Mouse (Mus musculus) gastrocnemius, postnatal 36 days (tissue): ENCODE data around the gene Vangl1. TPM values are rescaled to one million over a fixed set of nuclear protein-coding genes. Genes with fewer than 3 reads are reported as not detected.
A peak's percentile ranks its signal among the peaks of the same experiment; 100 is the strongest.
"Not testable (repeated sequence)": the region's sequence is repeated elsewhere in the genome, so short reads cannot be mapped to it uniquely, and the experiment has no call there.

Experiments
- DNase-seq, 2 experiments: peaks; one replicate each; pipeline ENCODE4 v3.0.0; 2022
- intact Hi-C: fragments of 180-260 bp; cut with DNase I; formaldehyde crosslinking; loops from one replicate; pipeline ENCODE4 v1.15.1; 2025
- long read RNA-seq, 2 experiments: library from polyadenylated mRNA; stranded (forward); transcript quantifications; one replicate each; pipeline ENCODE4 v2.0.0; 2021
- total RNA-seq, 2 experiments: library from RNA; stranded (reverse); gene quantifications; 2 replicates each; pipeline ENCODE4 v1.2.3; 2021

The Vangl1 gene
- 1 to 10 TPM; 2.2 to 3.9 TPM for total RNA-seq
- long read RNA-seq, experiment 1, partial matches to known transcripts = 0 of 3 reads
- long read RNA-seq, experiment 1, other reads (novel, unspliced or antisense) = 3 of 3 reads
- long read RNA-seq, experiment 2 = 0 reads

DNA sequence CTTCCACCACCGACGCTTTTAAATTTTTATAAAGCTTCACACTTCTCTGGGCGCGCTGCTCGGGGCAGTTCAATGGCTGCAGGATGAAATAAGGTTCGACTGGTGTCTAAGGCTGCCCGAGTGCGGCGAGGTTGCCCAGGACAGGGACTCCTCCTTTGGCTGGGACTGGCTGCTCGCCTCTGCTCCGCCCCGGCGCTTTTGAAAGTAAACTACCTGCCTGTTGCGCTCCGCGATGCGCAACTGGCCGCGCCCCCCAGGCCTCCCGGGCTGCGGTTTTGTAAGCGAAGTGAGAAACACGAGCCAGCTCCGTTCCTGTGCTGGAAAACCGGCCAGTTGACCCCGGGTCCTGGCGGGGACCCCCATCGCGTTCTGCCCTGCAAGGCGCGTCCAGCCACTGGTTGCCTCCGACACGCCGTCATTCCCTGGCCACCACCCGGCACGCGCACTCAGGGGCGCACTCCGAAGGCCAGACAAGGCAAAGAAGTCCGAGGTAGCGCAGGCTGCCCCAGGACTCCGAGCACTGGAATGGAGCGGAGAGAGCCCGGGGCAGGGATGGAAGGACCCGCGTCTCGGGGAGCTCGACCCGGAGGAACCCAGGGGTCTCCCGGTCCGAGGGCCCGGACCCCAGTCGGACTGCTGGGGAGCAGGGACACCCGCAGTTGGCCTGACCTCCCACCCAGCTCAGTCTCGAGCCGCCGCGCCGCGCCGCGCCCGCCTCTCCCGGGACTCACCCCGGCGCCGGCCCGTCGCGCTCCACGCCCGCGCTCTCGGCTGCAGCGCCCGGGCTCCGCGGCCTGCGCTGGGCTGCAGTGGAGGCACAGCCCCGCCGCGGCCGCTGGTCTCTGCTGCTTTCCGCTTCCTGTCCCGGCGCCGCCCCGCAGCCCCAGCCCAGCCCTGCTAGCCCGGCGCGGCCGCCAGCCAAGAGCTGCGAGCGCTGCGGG, at the start of gene Vangl1:
Vangl1 (minus strand) TSS at position 913 of the 941 bp plus-strand sequence.
- peak; percentile 60 to 68 for DNase-seq
- intact Hi-C loops = loop anchor here (5.0 kb wide), 1 partner anchor 37 kb away; no protein-coding TSS in a partner anchor

GRCm38 (mm10) chr3:102253554-102253953, 49.1 kb upstream of the Vangl1 start:
- no peak for DNase-seq
- intact Hi-C loops = loop anchor here (10.0 kb wide), 1 partner anchor 551 kb away; no protein-coding TSS in a partner anchor

DNA sequence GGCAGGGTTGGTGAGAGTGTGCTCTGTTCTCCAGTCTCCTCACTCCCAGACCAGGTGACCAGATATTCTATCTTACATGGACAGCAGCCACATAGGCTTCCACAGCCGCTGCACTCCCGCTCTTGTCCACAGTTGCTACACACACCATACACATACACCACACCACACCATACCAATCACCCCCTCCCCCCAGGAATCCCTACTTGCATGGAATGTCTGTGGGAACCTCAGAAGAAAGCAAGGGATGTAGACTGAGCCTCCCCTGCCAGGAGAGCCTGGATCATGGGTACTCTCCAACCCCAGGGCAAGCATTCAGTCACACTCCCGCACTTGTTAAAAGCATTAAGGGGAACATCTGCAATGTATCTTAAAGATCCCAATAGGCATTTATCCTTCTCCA, 48.4 kb upstream of the Vangl1 start:
- intact Hi-C loops = loop anchor here (10.0 kb wide), 1 partner anchor 552 kb away; no protein-coding TSS in a partner anchor
- no peak for DNase-seq

DNA sequence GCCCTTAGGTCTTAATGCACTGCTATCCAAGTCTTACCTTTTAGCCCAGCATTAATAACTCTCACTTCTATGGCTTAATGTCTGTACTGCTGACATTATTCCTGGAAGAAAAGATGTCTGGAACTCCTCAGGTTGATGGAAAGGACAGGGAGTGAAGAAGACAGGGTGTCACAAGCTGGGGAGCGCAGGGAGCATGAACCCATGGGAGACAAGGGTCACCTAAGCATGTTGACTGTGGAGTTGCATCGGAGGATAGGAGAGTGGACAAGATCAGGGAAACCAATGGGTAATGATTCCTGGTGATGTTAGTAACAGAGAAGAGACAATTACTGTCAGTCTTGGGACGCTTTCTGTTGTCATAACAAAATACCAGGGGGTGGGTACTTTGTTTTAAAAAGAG, 46.4 kb upstream of the Vangl1 start:
- intact Hi-C loops = loop anchor here (10.0 kb wide), 1 partner anchor 554 kb away; no protein-coding TSS in a partner anchor
- no peak for DNase-seq

DNA sequence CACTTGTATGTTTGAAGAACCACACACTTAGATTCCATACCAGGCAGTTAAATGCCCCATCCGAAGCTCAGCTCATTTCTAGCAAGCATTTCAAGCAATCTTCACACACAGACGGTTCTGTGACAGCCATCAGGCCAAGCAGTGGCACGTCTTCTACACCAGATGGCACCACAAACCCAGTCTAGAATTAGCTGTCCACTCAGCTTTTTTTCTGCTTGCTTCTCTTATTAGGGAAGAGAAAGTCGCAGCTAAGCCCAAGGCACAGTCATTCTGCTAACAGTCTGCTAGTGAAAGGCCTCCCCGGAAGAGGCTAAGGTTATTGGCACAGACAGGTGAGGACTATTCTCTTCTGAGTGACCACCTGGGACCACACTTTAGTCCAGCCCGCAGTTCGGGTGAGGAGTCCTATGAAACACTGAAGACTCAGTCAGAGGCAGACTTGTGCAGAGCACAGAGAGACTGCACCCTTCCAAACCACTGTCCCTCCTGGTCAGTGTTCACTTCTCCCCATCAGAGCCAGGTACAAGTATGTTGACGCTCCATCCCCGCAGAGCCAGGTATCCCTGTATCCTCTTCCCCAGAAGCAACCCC, 45.0 kb upstream of the Vangl1 start:
- DNase-seq = peak; percentile 36
- intact Hi-C loops = loop anchor here (2.0 kb wide), 1 partner anchor 441 kb away; no protein-coding TSS in a partner anchor

- no peak for DNase-seq
- intact Hi-C loops = no loop called here
Observed at GRCm38 (mm10) chr3:102244601-102245000, 40.1 kb upstream of the Vangl1 start.

GRCm38 (mm10) chr3:102242854-102243253, 38.4 kb upstream of the Vangl1 start:
- DNase-seq = peak in 1 of 2 experiments; percentile 21
- intact Hi-C loops = loop anchor here (2.0 kb wide), 1 partner anchor 160 kb away; no protein-coding TSS in a partner anchor

GRCm38 (mm10) chr3:102231418-102232134, 27.1 kb upstream of the Vangl1 start:
- intact Hi-C loops = no loop called here
- DNase-seq = no peak

GRCm38 (mm10) chr3:102222756-102223155, 18.3 kb upstream of the Vangl1 start:
- intact Hi-C loops = no loop called here

DNA sequence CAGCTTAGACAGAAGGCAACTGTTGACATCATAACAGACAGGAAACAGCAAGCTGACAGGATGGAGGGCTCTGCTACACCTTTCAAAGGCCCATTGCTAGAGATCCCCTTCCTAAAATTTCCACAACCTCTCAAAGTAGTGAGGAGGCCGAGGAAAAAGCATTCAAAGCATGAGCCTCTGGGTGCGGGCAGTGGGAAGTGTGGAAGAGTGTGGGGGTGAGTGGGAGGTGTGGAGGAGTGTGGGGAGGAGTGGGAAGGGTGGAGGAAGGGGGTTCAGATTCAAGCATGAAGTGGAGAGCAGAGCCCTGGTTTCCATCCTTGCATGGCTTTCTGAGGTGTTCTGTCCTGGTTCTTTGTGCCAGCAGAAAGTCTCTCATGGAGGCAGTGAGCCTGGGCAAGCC, 13.8 kb upstream of the Vangl1 start:
- intact Hi-C loops = no loop called here
- DNase-seq = no peak

More at GRCm38 (mm10) chr3:102222756-102223155, 18.3 kb upstream of the Vangl1 start:
- no peak for DNase-seq

GRCm38 (mm10) chr3:102214736-102215135, 10.2 kb upstream of the Vangl1 start:
- intact Hi-C loops = no loop called here

DNA sequence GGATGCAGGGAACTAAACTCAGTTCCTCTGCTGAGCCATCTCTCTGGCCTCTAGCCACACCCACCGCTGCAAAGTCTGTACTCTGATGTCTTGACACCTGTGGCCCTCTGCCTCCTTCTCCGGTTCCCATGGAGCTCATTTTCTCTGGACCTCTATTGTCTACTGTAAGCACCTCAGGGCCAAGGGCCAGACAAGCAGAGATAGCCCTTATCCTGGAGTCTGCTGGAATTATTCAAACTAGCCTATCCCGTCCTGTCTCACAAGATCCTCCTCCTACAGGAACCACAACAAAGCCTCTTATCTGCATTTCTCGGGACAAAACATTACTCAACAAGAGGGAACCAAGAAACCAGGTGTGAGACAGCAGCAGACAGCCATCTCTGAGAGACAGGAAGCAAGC, 9.8 kb upstream of the Vangl1 start:
- intact Hi-C loops = no loop called here
- DNase-seq = no peak

More at GRCm38 (mm10) chr3:102214736-102215135, 10.2 kb upstream of the Vangl1 start:
- DNase-seq = no peak

- intact Hi-C loops = no loop called here
Observed at GRCm38 (mm10) chr3:102212896-102213295, 8.4 kb upstream of the Vangl1 start.

DNA sequence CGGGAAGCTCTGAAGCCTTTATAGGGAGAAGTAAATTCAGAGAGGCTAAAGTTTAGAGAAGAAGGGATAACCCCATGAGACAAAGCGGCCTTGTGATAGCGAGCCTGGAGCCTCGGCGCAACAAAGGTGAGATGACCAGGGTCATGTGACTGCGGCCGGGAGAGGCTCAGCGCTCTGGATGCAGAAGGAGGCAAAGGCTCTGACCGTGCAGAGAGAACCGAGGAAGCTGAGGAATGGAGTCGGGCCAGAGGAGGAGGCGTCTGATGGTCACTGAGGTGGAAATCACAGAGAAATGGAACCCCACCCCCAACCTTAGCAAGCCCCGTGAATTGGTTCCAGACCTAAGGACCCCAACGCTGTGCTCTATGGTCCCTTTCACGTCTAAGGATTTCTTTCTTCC, 7.8 kb upstream of the Vangl1 start:
- intact Hi-C loops = no loop called here
- no peak for DNase-seq

More at GRCm38 (mm10) chr3:102212896-102213295, 8.4 kb upstream of the Vangl1 start:
- no peak for DNase-seq

GRCm38 (mm10) chr3:102211340-102211739, 6.8 kb upstream of the Vangl1 start:
- DNase-seq = no peak
- intact Hi-C loops = no loop called here

DNA sequence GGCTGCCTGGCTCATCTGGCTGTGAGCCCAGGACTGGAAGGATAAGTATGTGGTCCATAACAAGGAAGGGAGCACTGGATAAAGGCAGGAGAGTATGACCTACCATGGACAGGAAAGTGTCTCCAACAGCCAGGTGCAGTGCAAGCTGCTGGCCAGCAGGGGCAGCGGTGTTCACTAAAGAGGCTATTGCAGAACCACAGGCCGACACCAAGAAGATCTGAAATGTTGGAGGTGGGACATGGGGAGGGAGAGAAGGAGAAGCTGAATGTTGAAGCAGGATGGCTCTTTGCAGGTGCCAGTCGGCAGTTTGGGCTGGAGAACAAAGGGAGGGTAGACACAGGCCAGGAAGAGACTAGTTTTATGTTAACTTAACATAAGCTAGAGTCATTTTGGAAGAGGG, 6.3 kb upstream of the Vangl1 start:
- no peak for DNase-seq

GRCm38 (mm10) chr3:102208861-102209260, 4.4 kb upstream of the Vangl1 start:
- no peak for DNase-seq
- intact Hi-C loops = no loop called here

More for the DNA sequence above, 6.3 kb upstream of the Vangl1 start:
- intact Hi-C loops = no loop called here

DNA sequence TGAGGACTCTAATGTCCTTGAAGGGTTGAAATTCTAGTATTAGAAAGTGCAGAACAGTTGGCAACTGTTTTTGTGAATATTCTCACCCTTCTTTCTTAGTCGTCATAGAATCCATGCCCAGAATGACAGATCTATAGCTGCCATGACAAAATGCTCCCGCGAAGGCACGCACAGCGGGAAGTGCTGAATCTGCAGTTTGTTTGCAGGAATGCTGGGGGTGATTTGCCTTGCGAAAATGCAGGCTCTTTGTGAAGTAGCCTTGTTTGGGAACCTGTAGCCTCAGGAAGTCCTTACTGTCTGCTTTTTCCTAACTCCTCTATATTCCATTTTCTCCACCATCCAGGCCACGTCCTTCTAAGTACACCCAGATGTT, 951 bp upstream of the Vangl1 start:
- DNase-seq = no peak
- intact Hi-C loops = no loop called here

- intact Hi-C loops = loop anchor here (5.0 kb wide), 1 partner anchor 38 kb away; no protein-coding TSS in a partner anchor
- not testable (repeated sequence) for DNase-seq
Observed at GRCm38 (mm10) chr3:102204734-102205457, 403 bp upstream of the Vangl1 start.
